Mouse (Mus musculus) cerebellum, adult 18-20 months (tissue): ENCODE data around the gene Cby3.

Source experiments
- DNase-seq, 2 experiments: peaks; one replicate each; pipeline ENCODE4 v3.0.0; 2021

Cby3 gene

DNA sequence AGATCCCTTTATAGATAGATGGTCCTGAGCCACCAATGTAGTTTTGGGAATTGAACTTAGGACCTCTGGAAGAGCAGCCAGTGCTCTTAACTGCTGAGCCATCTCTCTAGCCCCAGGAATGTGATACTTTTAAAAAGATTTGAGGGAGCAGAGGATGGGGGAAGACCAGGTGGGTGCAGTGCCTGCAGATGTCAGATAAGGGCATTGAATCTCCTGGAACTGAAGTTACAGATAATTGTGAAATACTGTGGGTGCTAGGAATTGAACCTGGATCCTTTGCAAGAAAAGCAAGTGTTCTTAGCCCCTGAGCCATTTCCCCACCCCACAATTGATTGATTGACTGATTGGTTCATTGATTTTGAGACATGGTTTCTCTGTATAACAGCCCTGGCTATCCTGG lies 11.1 kb downstream of the Cby3 start:
- DNase-seq: no peak

DNA sequence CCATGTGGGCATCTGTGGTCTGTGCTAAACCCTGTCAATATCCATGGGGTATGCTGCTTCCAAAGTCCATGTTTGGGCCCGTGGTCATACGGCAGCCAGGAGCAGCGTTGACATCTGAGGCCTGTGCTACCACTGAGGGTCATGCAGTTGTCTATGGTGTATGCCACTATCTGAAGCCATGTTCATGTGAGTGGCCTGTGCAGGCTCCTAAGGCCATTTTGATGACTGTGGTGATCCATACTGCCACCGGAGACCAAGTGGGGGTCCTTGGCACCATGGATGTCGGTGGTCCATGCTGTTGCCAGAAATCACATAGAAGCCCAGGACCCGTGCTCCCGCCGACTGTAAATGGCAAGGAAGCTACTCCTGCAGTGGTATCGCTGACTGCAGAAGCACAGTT lies 13.3 kb downstream of the Cby3 start:
- DNase-seq: no peak

DNA sequence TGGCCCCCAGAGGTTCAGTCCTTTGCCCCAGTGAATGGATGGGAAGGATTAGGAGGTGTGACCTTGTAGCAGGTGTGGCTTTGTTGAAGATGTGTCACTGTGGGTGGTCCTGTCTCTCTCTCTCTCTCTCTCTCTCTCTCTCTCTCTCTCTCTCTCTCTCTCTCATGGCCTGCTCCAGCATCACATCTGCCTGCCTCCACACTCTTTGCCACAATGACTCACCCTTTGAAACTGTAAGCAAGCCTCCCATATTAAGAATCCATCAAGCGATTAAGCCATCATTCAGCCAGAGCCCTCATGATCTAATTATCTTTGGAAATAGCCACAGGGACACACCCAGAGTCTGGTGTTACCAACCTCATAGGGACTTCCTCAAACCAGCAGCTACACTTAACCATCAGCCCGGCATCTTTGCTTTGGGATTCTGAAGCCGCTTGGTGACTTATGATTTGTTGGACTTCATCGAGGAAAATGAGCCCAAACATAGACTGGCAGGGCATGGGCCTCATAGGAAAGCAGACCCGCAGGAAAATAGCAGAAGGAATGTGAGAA lies 15.2 kb downstream of the Cby3 start:
- no peak for DNase-seq

DNA sequence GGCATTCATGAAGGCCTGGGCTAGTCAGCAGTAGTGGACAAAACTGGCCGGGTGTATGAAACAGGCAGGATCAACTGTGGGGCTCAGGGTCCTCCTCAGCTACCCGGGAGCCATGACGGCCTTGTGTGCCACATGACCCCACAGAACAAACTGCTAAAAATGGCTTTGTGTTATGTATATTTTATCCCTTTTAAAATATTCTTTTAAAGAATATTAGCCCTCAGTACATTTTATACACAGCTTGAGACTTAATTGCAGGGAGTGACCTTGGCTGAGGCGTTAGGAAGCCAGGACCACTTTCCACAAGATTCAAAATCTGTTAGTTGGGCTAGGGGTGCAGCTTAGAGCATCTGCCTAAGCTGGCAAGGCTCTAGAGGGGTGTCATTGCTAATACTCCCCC lies 16.7 kb downstream of the Cby3 start:
- DNase-seq: no peak

DNA sequence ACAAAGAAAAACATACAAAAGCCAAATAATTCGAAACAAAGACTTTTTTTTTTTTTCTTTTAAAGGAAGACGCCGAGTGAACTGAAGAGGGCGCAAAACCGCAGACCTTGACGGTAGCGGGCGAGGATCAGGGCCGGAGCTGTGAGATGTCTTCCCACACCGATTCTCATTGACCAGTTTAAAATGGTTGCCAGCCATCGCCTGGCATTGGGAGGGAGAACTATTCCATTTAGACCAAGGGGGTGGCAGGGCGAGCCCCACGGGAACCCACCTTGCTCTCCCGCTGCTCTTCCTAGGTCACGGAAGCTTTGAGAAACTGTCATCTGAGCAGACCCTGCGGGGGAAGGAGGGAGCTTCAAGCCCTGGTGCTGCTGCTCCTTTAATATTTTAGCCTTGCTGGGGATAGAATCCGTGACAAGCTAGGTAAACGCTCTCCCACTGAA lies 17.2 kb downstream of the Cby3 start:
- peak; percentile 77 to 79 for DNase-seq

DNA sequence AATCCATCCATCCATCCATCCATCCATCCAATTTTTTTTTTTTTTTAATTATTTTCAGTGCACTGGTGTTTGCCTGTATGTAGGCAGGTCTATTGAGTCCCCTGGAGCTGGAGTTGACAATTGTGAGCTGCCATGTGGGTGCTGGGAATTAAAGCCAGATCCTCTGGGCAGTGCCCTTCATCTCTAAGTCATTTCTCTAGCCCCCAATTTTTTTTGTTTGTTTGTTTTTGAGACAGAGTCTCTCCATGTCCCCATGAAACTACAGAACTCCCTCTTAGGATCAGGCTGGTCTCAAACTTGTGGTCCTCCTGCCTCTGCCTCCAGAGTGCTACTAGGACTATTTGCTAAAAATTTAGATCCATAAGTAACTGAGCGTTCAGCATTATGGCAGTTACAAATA lies 17.6 kb downstream of the Cby3 start:
- no peak for DNase-seq

DNA sequence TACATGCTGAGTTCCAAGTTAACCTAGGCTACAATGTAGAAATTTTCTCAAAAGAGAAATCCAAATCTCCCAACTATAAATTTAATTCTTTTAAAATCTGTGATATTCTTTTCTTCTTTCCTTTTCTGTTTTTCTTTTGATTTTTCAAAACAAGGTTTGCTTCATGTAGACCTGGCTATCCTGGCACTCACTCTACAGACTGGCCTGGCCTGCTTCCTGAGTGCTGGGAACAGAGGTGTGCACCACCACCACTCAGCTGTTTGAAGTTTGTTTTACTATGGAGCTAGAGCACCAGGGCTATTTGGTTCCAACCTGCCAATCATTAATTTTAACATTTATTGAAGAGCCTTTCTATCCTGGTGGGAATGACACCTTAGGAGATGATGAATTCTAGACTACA lies 18.8 kb downstream of the Cby3 start:
- DNase-seq: no peak

DNA sequence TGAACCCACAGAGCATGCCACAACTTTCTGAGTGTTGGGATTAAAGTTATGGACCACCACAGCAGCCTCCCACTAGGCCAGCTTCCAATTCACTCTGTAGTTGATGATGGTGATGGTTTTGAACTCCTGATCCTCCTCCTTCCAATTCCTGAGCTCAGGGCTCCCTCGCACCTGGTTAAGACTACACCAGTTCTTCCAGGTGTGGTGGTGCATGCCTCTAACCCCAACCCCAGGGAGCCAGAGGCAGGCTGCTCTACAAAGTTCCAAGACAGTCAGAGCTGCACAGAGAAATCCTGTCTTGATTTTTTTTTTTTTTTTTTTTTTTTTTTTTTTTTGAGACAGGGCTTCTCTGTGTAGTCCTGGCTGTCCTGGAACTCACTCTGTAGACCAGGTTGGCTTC lies 19.4 kb downstream of the Cby3 start:
- DNase-seq: no peak

DNA sequence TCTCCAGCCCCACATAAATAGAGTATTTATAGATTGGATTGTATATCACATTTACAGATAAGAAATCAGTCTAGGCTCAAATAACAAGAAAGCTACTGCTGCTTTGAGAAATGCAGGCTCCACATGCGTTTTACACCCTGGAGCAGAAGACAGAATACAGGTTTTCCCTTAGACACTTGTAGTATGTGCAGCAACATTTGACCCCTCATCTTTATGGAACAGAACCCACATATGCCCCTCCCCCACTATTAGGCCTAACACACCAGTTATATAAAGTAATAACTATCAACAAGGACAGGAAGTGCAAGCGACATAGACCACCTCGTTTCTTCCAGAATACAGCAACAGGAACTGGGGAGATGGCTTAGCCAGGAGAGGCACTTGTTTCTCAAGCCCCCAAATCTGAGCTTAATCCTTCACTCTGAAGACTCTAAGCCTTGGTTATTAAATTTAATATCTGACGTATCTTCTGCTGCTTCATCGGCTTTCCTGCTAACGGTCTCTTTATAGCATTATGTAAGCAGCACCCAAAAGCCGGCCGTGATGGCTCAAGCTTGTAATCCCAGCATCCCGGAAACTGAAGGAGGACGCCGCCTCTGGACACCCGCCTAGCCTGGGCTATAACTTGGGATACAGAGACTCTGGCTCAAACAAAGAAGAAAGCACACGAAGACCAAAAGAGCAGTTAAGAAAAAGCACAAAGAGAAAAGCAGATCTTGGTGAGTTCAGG lies 20.2 kb downstream of the Cby3 start:
- DNase-seq: no peak

DNA sequence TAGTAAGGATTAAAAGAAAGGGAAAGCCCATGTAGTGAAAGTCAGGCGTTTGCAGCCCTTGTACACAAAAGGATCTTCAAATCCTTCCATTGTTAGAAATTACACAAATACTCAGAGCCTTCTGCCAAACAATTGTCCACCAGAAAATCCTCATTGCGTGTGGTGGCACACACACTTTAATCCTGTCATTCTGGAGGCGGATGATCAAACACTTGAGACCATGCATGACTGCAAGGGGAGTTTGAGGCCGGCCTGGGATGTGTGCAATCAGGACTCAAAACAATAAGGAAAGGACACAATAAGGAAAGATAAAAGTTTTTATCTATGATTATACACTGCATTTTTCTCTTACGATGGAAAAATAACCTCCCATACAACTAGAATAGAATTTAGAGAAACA lies 21.2 kb downstream of the Cby3 start:
- no peak for DNase-seq

DNA sequence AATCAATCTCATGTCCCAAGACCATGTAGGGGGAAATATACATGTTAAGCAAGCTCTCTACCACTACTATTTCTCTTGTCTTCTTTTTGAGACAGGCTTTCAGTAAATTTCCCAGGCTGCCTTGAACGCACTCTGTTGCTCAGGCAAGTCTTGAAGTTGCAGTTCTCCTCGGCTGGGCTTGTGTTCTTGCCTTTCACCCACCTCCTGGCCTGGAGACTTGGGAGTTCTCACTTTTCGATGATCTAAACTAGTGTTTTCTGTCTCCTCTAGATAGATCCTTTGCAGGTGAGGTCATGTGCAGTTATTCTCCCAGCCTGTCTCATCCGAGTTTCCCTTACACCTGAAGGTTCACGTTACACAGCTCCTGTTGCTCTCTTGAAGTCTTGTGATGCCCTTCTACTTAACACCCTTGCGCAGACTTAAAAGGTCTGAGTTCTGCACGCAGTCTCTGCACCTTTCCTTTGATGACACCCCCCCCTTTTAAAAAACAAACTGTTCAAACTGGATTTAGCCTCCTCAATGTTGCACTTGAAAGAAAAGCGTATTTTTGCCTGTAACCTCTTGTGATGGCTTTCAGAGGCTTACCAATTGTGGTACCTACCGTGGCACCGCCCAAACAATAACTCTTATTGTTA lies 22.0 kb downstream of the Cby3 start:
- no peak for DNase-seq

DNA sequence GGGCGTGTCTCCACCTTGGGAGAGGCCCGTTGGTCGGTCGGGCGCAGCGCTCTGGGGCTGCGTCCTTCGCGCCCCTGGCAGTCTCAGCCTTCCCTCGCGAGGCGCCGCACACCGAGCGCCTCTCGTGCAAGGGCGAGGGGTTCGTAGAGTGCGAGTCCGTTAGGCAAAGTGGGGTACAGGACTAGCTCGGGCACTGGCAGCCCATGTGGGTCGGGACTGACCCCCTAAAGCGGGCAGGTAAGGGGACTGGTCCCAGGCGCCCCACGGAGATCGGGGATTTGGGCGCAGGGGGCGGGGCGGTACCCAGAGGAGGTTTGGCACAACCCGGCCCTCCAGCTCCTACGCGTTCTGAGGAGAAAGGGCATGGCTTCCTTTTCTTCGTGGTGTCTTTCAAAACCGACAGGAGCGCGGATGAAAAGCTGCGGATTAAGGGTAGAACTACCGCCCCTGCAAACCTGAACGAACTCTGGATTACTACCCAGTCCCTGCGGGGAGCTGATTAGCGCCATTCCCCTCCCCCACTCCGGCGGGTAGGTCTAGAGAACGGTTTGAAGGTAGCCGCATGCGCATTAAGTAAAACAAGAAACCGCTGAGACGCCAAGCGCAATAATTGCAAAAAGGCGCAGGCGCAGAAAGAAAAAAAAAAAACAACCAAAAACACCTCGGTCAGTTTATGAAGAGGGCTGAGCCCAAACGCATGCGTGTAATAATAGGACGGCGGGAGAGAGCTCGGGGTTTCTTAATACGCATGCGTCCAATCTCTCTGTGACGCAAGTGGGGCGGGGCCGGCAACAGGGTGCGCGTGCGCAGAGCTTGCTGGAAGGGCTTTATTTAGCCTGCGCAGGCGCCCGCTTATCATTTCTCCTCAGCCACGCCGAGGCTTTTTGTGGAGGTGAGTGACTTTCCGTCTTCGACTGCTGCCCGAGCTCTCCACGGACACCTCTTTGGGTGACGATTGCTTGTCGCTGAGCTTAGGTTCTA lies 22.9 kb downstream of the Cby3 start, which contains the start of gene Hnrnph1:
Gene Hnrnph1 (plus strand): TSS at position 80 of the 981 bp plus-strand sequence.
- peak; percentile 97 to 99 for DNase-seq

DNA sequence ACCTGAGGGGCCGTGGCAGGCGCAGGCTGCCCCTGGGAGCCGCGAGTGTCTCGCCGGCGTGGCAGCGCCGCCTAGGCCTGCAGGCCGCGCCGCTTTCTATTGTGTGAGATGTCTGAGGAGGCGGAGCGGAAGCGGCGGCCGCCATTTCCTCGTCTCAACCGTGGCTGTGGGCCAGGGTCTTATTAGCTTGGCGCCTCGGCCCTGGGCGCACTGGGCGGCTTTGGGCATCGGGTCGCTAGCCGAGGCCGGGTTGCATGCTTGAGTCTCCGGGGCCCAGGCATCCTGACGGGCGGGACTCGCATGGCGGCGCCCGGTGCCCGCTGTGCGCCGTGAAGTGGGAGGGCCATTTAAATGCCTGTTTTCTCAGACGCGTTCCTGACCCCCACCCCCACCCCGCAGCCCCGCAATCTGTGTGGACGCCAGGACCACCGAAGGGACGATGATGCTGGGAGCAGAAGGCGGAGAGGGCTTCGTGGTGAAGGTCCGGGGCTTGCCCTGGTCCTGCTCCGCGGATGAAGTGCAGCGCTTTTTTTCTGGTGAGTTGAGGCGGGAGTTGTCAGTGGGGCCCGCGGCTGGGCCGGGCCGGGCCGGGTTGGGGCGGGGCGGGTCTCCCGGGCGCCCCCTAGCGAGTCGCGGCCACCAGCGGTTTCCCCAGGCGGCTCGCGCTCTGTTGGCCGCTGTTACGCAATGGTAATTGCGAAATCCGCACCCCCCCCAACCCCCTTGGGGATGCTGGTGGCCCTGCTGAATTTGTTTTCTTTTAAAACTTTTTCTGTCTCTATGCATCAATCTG lies 23.8 kb downstream of the Cby3 start:
- DNase-seq: peak; percentile 73 to 89

DNA sequence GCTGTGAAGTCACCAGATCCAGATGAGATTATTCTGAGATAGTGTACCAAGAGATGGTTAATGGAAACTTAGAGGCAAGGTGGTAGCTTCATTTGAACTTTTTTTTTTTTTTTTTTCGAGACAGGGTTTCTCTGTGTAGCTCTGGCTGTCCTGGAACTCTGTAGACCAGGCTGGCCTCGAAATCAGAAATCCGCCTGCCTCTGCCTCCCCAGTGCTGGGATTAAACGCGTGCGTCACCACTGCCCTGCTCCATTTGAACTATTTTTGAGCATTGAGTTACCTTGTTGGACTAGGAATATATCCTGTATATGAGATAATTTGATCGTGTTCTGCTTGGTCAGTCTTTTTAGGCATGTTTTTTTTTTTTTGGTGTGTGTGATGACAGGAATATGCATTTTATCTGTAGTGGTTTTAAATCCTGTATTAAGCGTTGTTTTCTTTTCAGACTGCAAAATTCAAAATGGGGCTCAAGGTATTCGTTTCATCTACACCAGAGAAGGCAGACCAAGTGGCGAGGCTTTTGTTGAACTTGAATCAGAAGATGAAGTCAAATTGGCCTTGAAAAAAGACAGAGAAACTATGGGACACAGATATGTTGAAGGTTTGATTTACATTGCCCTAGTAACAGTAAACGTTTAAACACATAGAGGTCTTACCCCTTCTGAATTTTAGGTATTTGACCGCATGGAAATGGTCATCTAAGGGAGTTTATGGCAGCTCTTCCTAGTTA lies 24.9 kb downstream of the Cby3 start:
- no peak for DNase-seq

DNA sequence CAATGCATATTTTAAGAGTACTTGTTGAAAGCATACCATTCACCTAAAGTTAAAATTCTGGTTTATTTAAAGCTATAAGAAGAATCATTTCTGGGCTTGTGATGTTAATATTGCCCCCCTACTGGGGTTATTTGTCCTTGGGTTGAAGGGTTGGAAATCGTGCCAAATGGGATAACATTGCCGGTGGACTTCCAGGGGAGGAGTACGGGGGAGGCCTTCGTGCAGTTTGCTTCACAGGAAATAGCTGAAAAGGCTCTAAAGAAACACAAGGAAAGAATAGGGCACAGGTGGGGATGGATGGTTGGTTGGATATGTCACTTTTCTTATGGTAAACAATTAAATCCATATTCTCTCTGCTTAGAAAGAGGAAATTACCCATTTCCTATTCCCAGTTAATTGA lies 27.0 kb downstream of the Cby3 start:
- no peak for DNase-seq

DNA sequence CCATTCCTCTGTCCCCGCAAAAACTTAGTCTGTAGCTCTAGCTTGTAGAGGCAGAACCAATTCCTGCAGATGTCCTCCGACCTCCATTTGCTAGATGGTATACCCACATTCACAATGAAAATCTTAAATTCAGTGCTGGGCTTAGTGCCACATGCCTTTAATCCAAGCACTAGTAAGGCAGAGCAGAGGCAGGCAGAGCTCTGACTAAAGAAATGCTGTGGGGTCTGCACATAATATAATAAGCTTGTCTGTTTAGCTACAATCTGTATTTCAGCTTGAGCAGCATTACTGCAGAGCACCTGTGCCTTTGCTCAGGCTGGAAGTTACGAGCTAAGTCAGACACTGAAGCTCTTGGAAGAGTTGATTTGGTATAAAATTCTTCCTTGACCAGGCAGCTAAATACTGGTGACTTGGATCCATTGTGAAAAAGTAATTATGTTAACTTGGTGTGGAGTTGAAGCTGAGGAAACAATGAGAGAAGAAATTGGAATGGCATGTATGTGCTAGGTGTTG lies 33.0 kb downstream of the Cby3 start:
- DNase-seq: no peak

DNA sequence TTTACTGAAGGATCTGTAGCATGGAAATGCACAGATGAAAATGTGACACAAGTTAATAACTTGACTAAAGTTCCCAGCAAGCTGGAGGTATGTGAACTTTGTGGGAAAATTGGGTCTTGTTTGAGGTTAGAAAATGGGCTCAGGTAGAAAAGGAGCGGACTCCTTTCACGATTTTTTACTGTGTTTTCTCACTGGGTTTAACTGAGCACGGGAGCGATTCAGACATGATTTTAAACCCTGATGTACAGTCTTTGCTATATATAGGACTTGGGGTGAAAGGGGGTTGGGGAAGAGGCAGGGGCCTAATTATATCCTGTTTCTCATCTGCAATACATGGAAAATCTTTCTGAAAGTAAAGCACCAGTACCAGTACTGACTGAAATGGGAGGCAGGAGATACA lies 33.4 kb downstream of the Cby3 start:
- no peak for DNase-seq

DNA sequence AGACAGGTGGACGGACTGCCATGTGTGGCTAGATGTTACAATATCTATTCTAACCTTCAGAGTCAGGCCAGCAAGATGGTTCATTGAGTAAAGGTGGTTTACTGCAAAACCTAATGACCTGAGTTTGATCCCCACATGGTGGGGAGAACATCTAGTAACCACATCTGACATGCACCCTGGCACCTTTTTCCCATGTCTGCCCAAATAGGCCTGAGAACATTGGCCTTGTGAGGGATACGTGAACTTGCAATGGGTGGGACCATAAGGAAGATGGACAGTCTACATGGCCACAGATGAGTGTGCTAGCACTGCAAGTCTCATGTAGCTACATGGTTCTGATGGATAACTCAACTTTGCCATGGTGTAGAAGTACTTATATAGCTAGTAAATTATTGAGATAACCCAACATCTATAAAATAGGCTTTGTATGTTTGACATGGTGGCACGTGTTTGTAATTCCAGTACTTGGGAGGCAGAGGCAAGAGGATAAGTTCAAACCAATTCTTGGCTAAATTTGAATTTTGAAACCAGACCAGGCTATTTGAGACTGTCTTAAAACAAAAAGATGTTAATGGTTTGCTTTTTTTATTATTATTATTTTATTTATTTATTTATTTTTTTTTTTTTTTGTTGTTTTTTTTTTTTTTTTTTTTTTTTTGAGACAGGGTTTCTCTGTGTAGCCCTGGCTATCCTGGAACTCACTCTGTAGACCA lies 34.1 kb downstream of the Cby3 start:
- DNase-seq: no peak

DNA sequence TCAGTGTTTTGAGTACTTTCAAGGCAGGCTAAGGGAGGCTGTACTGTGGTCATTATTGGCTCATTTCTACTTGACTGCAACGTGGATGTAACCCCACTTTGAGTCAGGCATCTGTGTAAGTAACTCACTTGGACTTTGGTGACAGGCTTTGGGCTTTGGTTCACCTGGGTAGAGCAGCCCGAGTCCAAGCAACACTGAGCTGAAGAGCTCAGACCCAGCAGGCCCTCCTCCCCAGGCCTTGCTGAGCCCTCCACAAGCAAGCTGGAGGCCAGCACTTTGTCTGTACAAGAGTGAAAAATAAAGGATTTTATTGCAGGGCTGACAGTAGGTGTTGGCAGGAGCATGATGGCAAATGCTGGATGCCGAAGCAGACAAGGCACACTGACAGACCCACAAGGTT lies 34.7 kb downstream of the Cby3 start:
- DNase-seq: no peak

DNA sequence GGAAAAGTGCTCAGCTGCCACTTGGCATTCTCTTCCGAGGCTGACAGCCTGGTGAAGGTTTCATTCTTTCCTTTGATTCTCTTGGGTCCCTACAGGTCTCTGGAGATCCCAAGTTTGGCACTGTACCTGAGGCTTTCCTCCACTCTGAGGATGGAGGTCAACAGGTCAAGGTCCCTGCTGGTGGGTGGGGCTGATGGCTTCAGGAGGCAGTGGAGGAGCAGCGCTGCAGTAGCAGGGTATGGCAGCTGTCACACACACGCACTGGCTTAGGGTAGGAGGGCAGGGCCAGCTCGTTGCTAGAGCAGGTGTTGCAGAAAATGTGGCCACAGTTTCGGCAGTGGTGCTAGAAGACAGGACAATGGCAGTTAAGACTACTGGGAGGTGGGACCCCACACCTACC lies 35.4 kb downstream of the Cby3 start:
- DNase-seq: no peak
